Mouse (Mus musculus): Measurements from ENCODE around the gene Vrk2. TPM values are rescaled to one million over a fixed set of nuclear protein-coding genes. Genes with fewer than 3 reads are reported as not detected.

Vrk2 gene
- total RNA-seq, 1 experiment = 5.7 TPM

DNA sequence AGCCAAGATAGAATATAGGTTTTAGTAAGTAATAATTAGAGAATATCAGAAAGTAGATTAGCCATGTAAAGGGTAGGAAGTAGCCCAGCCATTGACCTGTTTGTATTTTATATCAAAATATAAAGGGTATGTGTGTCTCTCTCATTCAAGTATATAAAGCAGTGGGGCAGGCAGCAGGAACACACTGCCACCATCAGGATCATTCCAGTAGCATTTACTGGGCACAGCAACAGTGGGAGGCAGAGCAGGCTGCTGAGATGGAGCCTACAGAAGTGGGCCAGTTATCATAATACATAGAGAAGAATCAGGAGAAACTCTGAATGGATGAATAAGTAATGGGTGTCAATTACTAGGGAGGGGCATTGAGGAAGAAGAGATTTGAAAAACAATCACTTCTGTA is 80.1 kb downstream of the Vrk2 start:
- no peaks in the 10 kb centered on the region for H3K4me1 ChIP-seq (ENCODE audit: control insufficient read depth in 2 of 2, insufficient read depth in 2 of 2, low read length in 2 of 2, poor library complexity in 1 of 2)
- DNase-seq (ENCODE audit: low read depth, low spot score) = no peak
- 0 out of 2 replicates have a peak, but pooled peaks cover 1% of the 10 kb centered on the region for H3K36me3 ChIP-seq (ENCODE audit: control insufficient read depth, insufficient read depth, low read length, poor library complexity, severe bottlenecking)
- in situ Hi-C loops (cut with MboI; ENCODE audit: low sequenced_read_pairs in 2 of 2, unreplicated experiment in 2 of 2) = no loop called here
- no peaks in the 10 kb centered on the region for H3K9me3 ChIP-seq (ENCODE audit: control insufficient read depth, insufficient read depth, low read depth, low read length)
- TF ChIP-seq ZNF384 (IDR thresholded peaks at IDR 0.05; ENCODE audit: low read depth, low read length) = no peak
- no peak for TF ChIP-seq CHD2 (IDR thresholded peaks at IDR 0.05; ENCODE audit: low read depth, low read length)
- no peak overlapping the region for H3K9ac ChIP-seq (ENCODE audit: insufficient read depth, low read depth, low read length, poor library complexity, severe bottlenecking)
- no peak overlapping the region for H3K27ac ChIP-seq (ENCODE audit: insufficient read depth, low read depth, low read length, poor library complexity, severe bottlenecking)
- no peak overlapping the region for H3K4me3 ChIP-seq (ENCODE audit: insufficient read depth in 1 of 2, low read depth in 1 of 2, low read length in 2 of 2, poor library complexity in 1 of 2, severe bottlenecking in 1 of 2)

DNA sequence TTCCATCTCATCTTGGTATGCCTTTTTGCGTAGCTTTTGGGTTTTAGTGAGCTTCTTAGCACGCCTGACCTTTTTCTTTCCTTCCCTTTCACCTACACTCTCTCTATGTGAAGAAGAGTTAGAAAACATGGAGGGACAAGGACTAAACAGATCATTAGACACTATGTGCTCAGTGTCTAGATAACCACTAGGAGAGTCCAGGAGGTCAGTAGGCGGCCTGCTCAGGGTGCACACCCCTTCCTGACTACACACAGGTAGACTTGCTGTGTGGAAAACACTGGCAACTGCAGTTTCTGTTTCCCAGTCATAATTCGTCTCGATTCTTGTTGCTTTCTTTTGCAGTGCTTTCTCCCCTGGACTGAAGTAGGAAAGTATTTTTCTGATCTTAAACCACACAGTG is 97.8 kb downstream of the Vrk2 start:
- no peak overlapping the region for H3K9ac ChIP-seq (ENCODE audit: insufficient read depth, low read depth, low read length, poor library complexity, severe bottlenecking)
- in situ Hi-C loops (cut with MboI; ENCODE audit: low sequenced_read_pairs in 2 of 2, unreplicated experiment in 2 of 2) = no loop called here
- H3K27ac ChIP-seq (ENCODE audit: insufficient read depth, low read depth, low read length, poor library complexity, severe bottlenecking) = no peak overlapping the region
- no peaks in the 10 kb centered on the region for H3K9me3 ChIP-seq (ENCODE audit: control insufficient read depth, insufficient read depth, low read depth, low read length)
- H3K4me3 ChIP-seq (ENCODE audit: insufficient read depth in 1 of 2, low read depth in 1 of 2, low read length in 2 of 2, poor library complexity in 1 of 2, severe bottlenecking in 1 of 2) = no peak overlapping the region
- H3K4me1 ChIP-seq (ENCODE audit: control insufficient read depth in 2 of 2, insufficient read depth in 2 of 2, low read length in 2 of 2, poor library complexity in 1 of 2) = no peaks in the 10 kb centered on the region
- no peaks in the 10 kb centered on the region for H3K36me3 ChIP-seq (ENCODE audit: control insufficient read depth, insufficient read depth, low read length, poor library complexity, severe bottlenecking)
- DNase-seq (ENCODE audit: low read depth, low spot score) = no peak
- TF ChIP-seq HCFC1 (IDR thresholded peaks at IDR 0.05; ENCODE audit: borderline replicate concordance, insufficient read depth, low read length) (no peak), MAFK (IDR thresholded peaks at IDR 0.05; ENCODE audit: insufficient read depth, low read depth, low read length) (no peak)

DNA sequence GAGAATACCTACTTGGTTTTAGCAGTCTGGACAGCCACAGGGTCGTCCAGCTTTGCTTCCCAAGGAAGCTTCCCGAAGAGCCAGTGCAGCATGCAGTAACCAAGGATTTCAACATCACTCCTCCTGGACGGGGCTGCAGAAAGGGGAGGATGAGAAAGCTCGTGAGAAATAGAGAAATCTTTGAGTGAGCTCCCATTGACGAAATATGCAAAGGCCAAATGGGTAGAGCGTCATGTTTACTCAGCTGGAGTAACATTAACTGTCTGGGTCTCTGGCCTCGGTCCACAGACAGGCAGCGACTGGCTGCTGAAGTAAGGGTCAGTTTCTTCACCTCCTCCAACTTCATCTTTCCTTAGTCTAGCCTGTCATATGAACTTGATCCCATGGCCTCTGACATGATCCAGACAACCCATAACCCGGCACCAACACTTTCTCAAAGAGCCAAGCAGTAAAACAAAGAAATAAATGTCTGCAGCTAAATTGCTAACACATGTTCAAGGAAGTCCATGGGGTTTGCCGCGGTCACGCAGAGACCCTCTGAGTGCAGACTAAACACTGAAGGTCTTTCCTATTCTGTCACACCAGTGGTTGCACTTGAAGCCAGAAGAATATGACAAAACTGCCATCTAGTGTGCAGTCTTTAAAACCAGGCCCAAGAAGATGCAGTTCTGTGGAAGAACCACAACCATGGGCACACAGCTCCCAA is 103.9 kb downstream of the Vrk2 start:
- Histone ChIP-seq H3K4me1 (ENCODE audit: control insufficient read depth in 2 of 2, insufficient read depth in 2 of 2, low read length in 2 of 2, poor library complexity in 1 of 2) (no peaks in the 10 kb centered on the region), H3K9ac (ENCODE audit: insufficient read depth, low read depth, low read length, poor library complexity, severe bottlenecking) (no peak overlapping the region), H3K4me3 (ENCODE audit: insufficient read depth in 1 of 2, low read depth in 1 of 2, low read length in 2 of 2, poor library complexity in 1 of 2, severe bottlenecking in 1 of 2) (no peak overlapping the region), H3K9me3 (ENCODE audit: control insufficient read depth, insufficient read depth, low read depth, low read length) (no peaks in the 10 kb centered on the region), H3K27ac (ENCODE audit: insufficient read depth, low read depth, low read length, poor library complexity, severe bottlenecking) (no peak overlapping the region), H3K36me3 (ENCODE audit: control insufficient read depth, insufficient read depth, low read length, poor library complexity, severe bottlenecking) (no peaks in the 10 kb centered on the region)
- in situ Hi-C loops (cut with MboI; ENCODE audit: low sequenced_read_pairs in 2 of 2, unreplicated experiment in 2 of 2) = no loop called here
- TF ChIP-seq CHD2 (IDR thresholded peaks at IDR 0.05; ENCODE audit: low read depth, low read length) (no peak), ZNF384 (IDR thresholded peaks at IDR 0.05; ENCODE audit: low read depth, low read length) (no peak), HCFC1 (IDR thresholded peaks at IDR 0.05; ENCODE audit: borderline replicate concordance, insufficient read depth, low read length) (no peak), ZC3H11A (IDR thresholded peaks at IDR 0.05; ENCODE audit: borderline replicate concordance, low read depth, low read length) (no peak)
- DNase-seq (ENCODE audit: low read depth, low spot score) = no peak

DNA sequence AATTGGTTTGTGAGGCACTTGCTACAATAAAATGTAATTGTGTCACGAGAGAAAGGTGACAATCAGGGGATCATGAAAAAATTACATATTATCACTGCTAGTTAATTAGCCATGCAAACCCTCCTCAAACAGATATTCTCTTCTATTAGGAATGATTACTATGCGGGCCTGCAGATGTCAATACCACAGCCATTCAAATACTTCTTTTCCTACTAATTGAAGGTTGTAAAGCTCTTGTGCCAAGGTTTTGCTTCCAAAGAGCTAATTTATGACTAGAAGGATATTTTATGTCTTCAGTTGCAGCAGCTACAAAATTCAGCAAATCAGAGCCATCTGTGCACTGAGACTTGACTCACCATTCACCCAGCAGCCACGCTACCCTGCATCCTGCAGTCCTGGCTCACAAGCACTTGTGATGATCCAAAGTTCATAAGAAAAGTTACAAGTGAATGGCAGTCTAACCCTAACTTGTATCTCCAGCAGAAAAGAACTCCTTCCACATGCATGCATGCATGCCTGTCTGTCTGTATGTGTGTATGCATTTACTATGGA is 112.0 kb downstream of the Vrk2 start:
- Histone ChIP-seq H3K9me3 (ENCODE audit: control insufficient read depth, insufficient read depth, low read depth, low read length) (no peaks in the 10 kb centered on the region), H3K4me3 (ENCODE audit: insufficient read depth in 1 of 2, low read depth in 1 of 2, low read length in 2 of 2, poor library complexity in 1 of 2, severe bottlenecking in 1 of 2) (no peak overlapping the region), H3K27ac (ENCODE audit: insufficient read depth, low read depth, low read length, poor library complexity, severe bottlenecking) (no peak overlapping the region), H3K4me1 (ENCODE audit: control insufficient read depth in 2 of 2, insufficient read depth in 2 of 2, low read length in 2 of 2, poor library complexity in 1 of 2) (no peaks in the 10 kb centered on the region), H3K36me3 (ENCODE audit: control insufficient read depth, insufficient read depth, low read length, poor library complexity, severe bottlenecking) (no peaks in the 10 kb centered on the region), H3K9ac (ENCODE audit: insufficient read depth, low read depth, low read length, poor library complexity, severe bottlenecking) (no peak overlapping the region)
- TF ChIP-seq ZC3H11A (IDR thresholded peaks at IDR 0.05; ENCODE audit: borderline replicate concordance, low read depth, low read length) = no peak
- TF ChIP-seq MAFK (IDR thresholded peaks at IDR 0.05; ENCODE audit: insufficient read depth, low read depth, low read length) = no peak
- no peak for TF ChIP-seq CHD2 (IDR thresholded peaks at IDR 0.05; ENCODE audit: low read depth, low read length)
- TF ChIP-seq ZNF384 (IDR thresholded peaks at IDR 0.05; ENCODE audit: low read depth, low read length) = no peak
- TF ChIP-seq HCFC1 (IDR thresholded peaks at IDR 0.05; ENCODE audit: borderline replicate concordance, insufficient read depth, low read length) = no peak
- DNase-seq (ENCODE audit: low read depth, low spot score) = no peak
- in situ Hi-C loops (cut with MboI; ENCODE audit: low sequenced_read_pairs in 2 of 2, unreplicated experiment in 2 of 2) = no loop called here
